Mouse (Mus musculus): Measurements from ENCODE around the gene Cryzl1.
A peak's percentile ranks its signal among the peaks of the same experiment; 100 is the strongest.

Gene Cryzl1

GRCm38 (mm10) chr16:91740184-91740917 lies 11.6 kb upstream of the Cryzl1 start:
- no peak for DNase-seq (ENCODE audit: low spot score in 2 of 2)

GRCm38 (mm10) chr16:91738505-91738904 lies 9.7 kb upstream of the Cryzl1 start:
- no peak for DNase-seq (ENCODE audit: low spot score in 2 of 2)

GRCm38 (mm10) chr16:91736046-91736816 lies 7.5 kb upstream of the Cryzl1 start:
- no peak for DNase-seq (ENCODE audit: low spot score in 2 of 2)

GRCm38 (mm10) chr16:91734771-91735170 lies 6.0 kb upstream of the Cryzl1 start:
- DNase-seq (ENCODE audit: low spot score in 2 of 2) = no peak

DNA sequence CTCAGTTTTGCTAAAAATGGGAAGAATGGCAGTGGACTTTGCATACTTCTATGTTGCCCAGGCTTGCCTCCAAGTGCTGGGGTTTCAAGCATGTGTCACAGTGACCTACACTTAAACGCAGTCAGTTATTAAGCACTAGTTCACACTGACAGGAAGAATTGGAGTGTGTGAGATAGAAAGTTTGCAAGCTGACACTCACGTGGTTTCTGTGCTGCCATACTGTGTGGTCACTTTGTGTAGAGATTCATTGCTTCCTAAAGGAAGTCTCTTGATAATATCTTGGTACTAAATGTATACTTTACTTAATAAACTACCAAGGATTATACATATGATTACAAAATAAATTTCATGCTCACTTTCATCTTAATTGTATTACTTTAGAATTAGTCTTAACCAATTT lies 4.0 kb upstream of the Cryzl1 start:
- DNase-seq (ENCODE audit: low spot score in 2 of 2) = no peak

GRCm38 (mm10) chr16:91730446-91730845 lies 1.7 kb upstream of the Cryzl1 start:
- no peak for DNase-seq (ENCODE audit: low spot score in 2 of 2)

- peak; percentile 20 to 23 for DNase-seq (ENCODE audit: low spot score in 2 of 2)
Measured at GRCm38 (mm10) chr16:91729821-91730441, 1.2 kb upstream of the Cryzl1 start.

- DNase-seq (ENCODE audit: low spot score in 2 of 2) = peak; percentile 97 to 98
Measured at GRCm38 (mm10) chr16:91729066-91729482, 299 bp upstream of the Cryzl1 start, which contains the start of gene Itsn1. Itsn1 (plus strand) TSS chr16:91729281.

- DNase-seq (ENCODE audit: low spot score in 2 of 2) = no peak
Measured at GRCm38 (mm10) chr16:91727433-91727832, 1.3 kb downstream of the Cryzl1 start.

GRCm38 (mm10) chr16:91724247-91724646 lies 4.5 kb downstream of the Cryzl1 start:
- DNase-seq (ENCODE audit: low spot score in 2 of 2) = peak; percentile 21 to 59

- no peak for DNase-seq (ENCODE audit: low spot score in 2 of 2)
Measured at GRCm38 (mm10) chr16:91717399-91717798, 11.4 kb downstream of the Cryzl1 start.

GRCm38 (mm10) chr16:91716927-91717349 lies 11.8 kb downstream of the Cryzl1 start:
- DNase-seq (ENCODE audit: low spot score in 2 of 2) = no peak

DNA sequence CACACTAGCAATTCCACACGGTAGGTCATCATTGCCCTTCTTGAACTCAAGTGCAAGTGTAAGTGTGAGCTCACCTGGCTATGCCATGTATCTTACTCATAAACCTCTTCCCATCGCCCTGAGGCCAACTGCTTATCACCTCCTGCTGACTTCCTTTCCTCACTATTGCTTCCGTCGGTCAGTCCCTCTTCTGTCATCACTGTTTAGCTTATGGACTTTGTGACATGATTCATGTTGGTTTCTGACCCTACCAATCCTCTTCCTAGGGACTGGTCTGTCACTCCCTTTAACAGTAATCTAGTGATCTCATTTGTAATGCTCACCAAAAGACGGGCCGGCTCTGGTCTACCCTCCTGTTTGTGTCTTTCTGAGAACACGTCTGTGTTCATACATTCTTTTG lies 18.5 kb downstream of the Cryzl1 start:
- DNase-seq (ENCODE audit: low spot score in 2 of 2) = no peak

DNA sequence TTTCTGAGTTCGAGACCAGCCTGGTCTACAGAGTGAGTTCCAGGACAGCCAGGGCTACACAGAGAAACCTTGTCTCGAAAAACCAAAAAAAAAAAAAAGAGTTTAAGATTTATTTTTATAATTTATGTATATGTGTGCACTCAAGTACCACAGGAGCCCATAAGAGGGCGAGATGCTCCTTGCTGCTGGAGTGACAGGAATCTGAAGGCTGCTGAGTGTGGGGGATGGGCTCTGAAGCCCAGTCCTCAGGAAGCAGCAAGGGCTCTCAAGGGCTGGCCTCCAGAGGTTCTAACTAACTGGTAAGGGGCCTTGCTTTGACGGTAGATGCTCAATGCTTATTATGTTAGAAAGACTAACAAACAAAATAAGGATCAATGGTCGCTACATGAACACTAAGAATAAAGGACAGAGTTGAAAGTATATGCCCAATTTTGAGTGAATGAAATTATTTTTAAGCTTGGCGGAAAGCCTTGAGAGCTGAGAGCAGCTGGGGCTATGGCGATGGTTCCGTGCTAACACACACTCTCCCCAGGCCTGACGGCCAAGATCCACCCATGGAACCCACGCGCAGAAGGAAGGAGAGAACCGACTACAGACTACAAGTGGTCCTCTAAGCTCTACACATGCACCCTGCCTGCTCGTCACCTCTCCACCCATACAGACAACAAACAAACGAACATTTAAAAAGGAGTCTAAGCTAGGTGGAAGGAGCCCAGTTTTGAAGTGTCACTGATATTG lies 24.0 kb downstream of the Cryzl1 start:
- no peak for DNase-seq (ENCODE audit: low spot score in 2 of 2)

DNA sequence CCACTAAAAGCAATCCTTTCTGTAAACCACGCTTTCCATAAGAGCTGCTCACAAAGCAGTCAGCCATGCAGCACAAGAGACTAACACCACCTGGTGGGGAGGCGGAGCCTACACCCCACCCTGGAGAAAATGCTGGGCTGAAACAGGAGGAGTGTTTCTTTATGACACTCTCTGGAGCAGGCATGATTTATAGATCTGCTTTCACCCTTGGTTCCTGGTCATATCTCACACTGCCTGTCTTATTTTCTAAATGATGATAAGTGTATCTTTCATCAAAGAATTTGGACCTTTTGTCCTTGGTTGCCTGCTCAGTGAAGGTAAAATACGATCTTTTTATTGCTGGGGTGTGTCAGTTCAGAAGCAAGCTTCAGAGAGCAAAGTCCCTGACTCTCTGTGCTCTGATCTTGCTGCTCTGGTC lies 26.0 kb downstream of the Cryzl1 start:
- no peak for DNase-seq (ENCODE audit: low spot score in 2 of 2)

- DNase-seq (ENCODE audit: low spot score in 2 of 2) = no peak
Measured at GRCm38 (mm10) chr16:91701908-91702307, 26.9 kb downstream of the Cryzl1 start.

DNA sequence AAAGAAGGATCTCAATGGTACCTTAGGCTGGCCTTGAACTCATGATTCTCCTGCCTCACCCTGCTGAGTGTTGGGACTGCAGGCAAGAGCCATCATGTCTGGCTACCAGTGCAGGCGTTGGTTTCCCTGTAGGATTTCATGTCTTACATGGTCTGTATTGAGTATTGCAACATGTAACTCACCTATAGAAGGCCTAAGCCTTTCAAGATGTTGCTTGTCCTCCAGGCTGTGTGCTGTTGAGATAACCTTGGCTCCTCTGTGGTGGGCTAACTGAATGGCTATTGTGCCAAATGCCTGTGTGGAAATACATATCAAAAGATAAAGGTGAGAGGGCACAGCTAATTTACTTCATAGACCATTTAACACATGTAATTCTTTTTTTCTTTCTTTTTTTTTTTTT lies 29.8 kb downstream of the Cryzl1 start:
- no peak for DNase-seq (ENCODE audit: low spot score in 2 of 2)

DNA sequence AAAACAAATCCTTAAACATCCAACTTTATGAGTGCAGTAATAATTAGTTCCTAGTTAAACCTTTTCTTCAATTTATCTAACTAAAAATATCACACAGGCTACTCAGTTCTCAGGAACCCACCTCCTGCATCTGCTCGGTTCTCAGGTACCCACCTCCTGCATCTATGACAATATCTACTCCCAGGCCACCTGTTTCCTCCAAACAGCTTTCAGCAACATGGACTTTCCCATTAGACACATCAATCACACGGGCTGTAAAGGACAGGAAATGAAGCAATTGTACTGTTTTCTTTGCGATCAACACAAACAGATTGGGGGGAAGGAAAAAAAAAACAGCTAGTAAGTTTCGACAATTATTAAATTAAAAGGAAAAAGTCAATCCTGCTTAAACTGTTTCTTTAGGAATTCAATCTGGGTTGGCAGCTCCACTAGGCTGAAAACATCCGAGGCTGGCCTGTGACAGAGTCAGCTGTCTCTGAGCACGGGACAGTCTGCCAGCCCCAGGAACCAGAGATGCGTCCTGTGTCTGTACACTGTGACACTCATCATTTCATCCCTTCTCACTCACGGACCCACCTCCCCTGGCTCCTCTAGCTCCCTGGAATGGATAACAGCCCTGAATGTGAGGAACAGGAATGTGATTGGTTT lies 33.5 kb downstream of the Cryzl1 start:
- no peak for DNase-seq (ENCODE audit: low spot score in 2 of 2)

DNA sequence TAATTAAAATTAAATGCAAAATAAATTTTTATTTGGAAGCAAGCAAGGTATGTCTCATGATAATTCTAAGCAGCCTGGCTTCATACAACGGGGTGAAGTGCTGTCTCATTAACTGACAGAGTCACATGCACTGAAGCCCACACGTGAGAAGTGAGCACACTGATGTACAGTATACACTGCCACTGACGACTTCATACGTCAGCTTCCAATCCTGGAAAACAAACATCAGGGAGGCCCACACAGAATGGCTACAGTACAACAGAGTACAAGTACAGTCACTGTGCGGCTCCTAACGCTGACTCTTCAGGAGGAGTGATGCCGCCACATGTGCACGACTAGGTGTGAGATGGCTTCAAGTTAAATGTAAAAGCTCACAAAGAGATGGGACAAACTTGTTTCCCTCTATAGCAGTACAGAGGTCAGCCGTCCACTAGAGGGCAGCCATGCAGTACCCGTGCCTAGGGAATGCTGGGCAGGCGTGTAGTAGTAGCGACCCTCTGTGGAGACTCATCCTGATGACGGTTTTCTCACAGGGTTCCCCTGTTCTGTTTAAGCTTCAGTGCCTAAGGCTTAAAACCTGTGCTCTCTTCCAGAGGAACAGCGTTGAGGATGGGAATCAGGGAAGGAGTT lies 34.2 kb downstream of the Cryzl1 start:
- peak; percentile 45 to 62 for DNase-seq (ENCODE audit: low spot score in 2 of 2)

- DNase-seq (ENCODE audit: low spot score in 2 of 2) = no peak
Measured at GRCm38 (mm10) chr16:91689791-91690190, 39.0 kb downstream of the Cryzl1 start.

Data from thymus, postnatal 10 days (tissue).